Mouse (Mus musculus) liver, embryonic 14.5 days (tissue): Measurements from ENCODE around the gene Sptbn1.

ENCODE experiments used
- CTCF ChIP-seq: IDR thresholded peaks from 2 replicates; pipeline ENCODE4 v1.5.1; 2016; ENCODE audit warnings: antibody characterized with exemption, low read depth, control low read depth
- EP300 ChIP-seq: IDR thresholded peaks from 2 replicates; pipeline ENCODE4 v1.6.1; 2016; ENCODE audit warnings: antibody characterized with exemption, low read depth

- TF ChIP-seq CTCF (no peak), EP300 (no peak)
Measured at GRCm38 (mm10) chr11:30155887-30156286, 112.1 kb downstream of the Sptbn1 start.
